Mouse (Mus musculus) mouse trophoblast stem cell (cell line): ENCODE measurements around the gene E130308A19Rik.

Source experiments
- in situ Hi-C, 2 experiments: fragments of 300-500 bp; cut with MseI, MboI; formaldehyde crosslinking; loops; 2 replicates in 1 of 2; 3 replicates in 1 of 2; pipeline ENCODE4 v1.15.1; 2025

E130308A19Rik gene

GRCm38 (mm10) chr4:59625998-59626910 is at the start of gene E130308A19Rik:
TSS of gene E130308A19Rik (plus strand) at chr4:59626211.
- in situ Hi-C loops, result no loop called here

- in situ Hi-C loops, result no loop called here
Measured at GRCm38 (mm10) chr4:59580495-59581281, 45.3 kb upstream of the E130308A19Rik start.

GRCm38 (mm10) chr4:59581314-59582185 is 44.5 kb upstream of the E130308A19Rik start, which contains the start of gene Hsdl2:
TSS of gene Hsdl2 (plus strand) at chr4:59581563.
- in situ Hi-C loops, result no loop called here

GRCm38 (mm10) chr4:59582186-59582585 is 43.8 kb upstream of the E130308A19Rik start:
- in situ Hi-C loops, result no loop called here

GRCm38 (mm10) chr4:59585097-59585496 is 40.9 kb upstream of the E130308A19Rik start:
- in situ Hi-C loops, result no loop called here

- in situ Hi-C loops, result no loop called here
Measured at GRCm38 (mm10) chr4:59587215-59587871, 38.7 kb upstream of the E130308A19Rik start.

- in situ Hi-C loops, result no loop called here
Measured at GRCm38 (mm10) chr4:59587872-59588226, 38.2 kb upstream of the E130308A19Rik start.

GRCm38 (mm10) chr4:59594614-59595013 is 31.4 kb upstream of the E130308A19Rik start:
- in situ Hi-C loops, result no loop called here

GRCm38 (mm10) chr4:59596556-59596955 is 29.5 kb upstream of the E130308A19Rik start:
- in situ Hi-C loops, result no loop called here

- in situ Hi-C loops, result loop anchor here in 1 of 2 experiments (25.0 kb wide), 1 partner anchor 135 kb away; no protein-coding TSS in a partner anchor
Measured at GRCm38 (mm10) chr4:59602704-59603103, 23.3 kb upstream of the E130308A19Rik start.

GRCm38 (mm10) chr4:59604892-59605291 is 21.1 kb upstream of the E130308A19Rik start:
- in situ Hi-C loops, result loop anchor here in 1 of 2 experiments (25.0 kb wide), 1 partner anchor 132 kb away; no protein-coding TSS in a partner anchor

- in situ Hi-C loops, result loop anchor here in 1 of 2 experiments (25.0 kb wide), 1 partner anchor 132 kb away; no protein-coding TSS in a partner anchor
Measured at GRCm38 (mm10) chr4:59605501-59605900, 20.5 kb upstream of the E130308A19Rik start.

- in situ Hi-C loops, result loop anchor here (10.0 to 25.0 kb wide), 2 partner anchors 124 to 127 kb away; no protein-coding TSS in a partner anchor
Measured at GRCm38 (mm10) chr4:59610411-59610810, 15.6 kb upstream of the E130308A19Rik start.

GRCm38 (mm10) chr4:59614986-59615385 is 11.0 kb upstream of the E130308A19Rik start:
- in situ Hi-C loops, result loop anchor here (10.0 to 25.0 kb wide), 2 partner anchors 120 to 122 kb away; no protein-coding TSS in a partner anchor

- in situ Hi-C loops, result loop anchor here (10.0 to 25.0 kb wide), 2 partner anchors 115 to 118 kb away; no protein-coding TSS in a partner anchor
Measured at GRCm38 (mm10) chr4:59619611-59620245, 6.3 kb upstream of the E130308A19Rik start.

GRCm38 (mm10) chr4:59625676-59625997 is 374 bp upstream of the E130308A19Rik start:
- in situ Hi-C loops, result no loop called here

- in situ Hi-C loops, result no loop called here
Measured at GRCm38 (mm10) chr4:59628255-59628654, 2.2 kb downstream of the E130308A19Rik start.

GRCm38 (mm10) chr4:59629076-59629874 is 3.3 kb downstream of the E130308A19Rik start:
- in situ Hi-C loops, result no loop called here

GRCm38 (mm10) chr4:59630122-59630521 is 4.1 kb downstream of the E130308A19Rik start:
- in situ Hi-C loops, result no loop called here
